Mouse (Mus musculus) lung, postnatal 14 days (tissue): ENCODE measurements at regions not wholly inside any gene's neighbourhood (a gene's known extent, or its start where the extent isn't known, plus 50 kb on each side); places are given as distances from the start of the nearest gene placed in this dataset.
A peak's percentile ranks its signal among the peaks of the same experiment; 100 is the strongest.

Experiments
- DNase-seq: peaks from one replicate; pipeline ENCODE4 v3.0.0; 2021

- DNase-seq = no peak
These were observed 556.2 kb downstream of the Epha4 start for GRCm38 (mm10) chr1:76958706-76959105.

GRCm38 (mm10) chr1:76972454-76972853 is 542.4 kb downstream of the Epha4 start:
- DNase-seq = no peak

- no peak for DNase-seq
These were observed 539.6 kb downstream of the Epha4 start for GRCm38 (mm10) chr1:76975077-76975945.

- no peak for DNase-seq
These were observed 534.3 kb downstream of the Epha4 start for GRCm38 (mm10) chr1:76980498-76981152.

- DNase-seq = no peak
These were observed 521.1 kb downstream of the Epha4 start for GRCm38 (mm10) chr1:76993776-76994175.

GRCm38 (mm10) chr1:77008001-77008400 is 506.9 kb downstream of the Epha4 start:
- DNase-seq = no peak

GRCm38 (mm10) chr1:77010608-77011214 is 504.2 kb downstream of the Epha4 start:
- no peak for DNase-seq

- DNase-seq = no peak
These were observed 487.2 kb downstream of the Epha4 start for GRCm38 (mm10) chr1:77027656-77028055.

- no peak for DNase-seq
These were observed 486.7 kb downstream of the Epha4 start for GRCm38 (mm10) chr1:77028216-77028615.

- no peak for DNase-seq
These were observed 485.8 kb downstream of the Epha4 start for GRCm38 (mm10) chr1:77029091-77029490.

- DNase-seq = peak; percentile 56
These were observed 470.9 kb downstream of the Epha4 start for GRCm38 (mm10) chr1:77043749-77044564.

- DNase-seq = no peak
These were observed 466.0 kb downstream of the Epha4 start for GRCm38 (mm10) chr1:77048720-77049406.

- no peak for DNase-seq
These were observed 463.6 kb downstream of the Epha4 start for GRCm38 (mm10) chr1:77051239-77051638.

GRCm38 (mm10) chr1:77053837-77054540 is 460.9 kb downstream of the Epha4 start:
- DNase-seq = no peak

GRCm38 (mm10) chr1:77062468-77062867 is 452.4 kb downstream of the Epha4 start:
- DNase-seq = no peak

GRCm38 (mm10) chr1:77073071-77073470 is 441.8 kb downstream of the Epha4 start:
- no peak for DNase-seq

GRCm38 (mm10) chr1:77074926-77075885 is 439.7 kb downstream of the Epha4 start:
- no peak for DNase-seq

GRCm38 (mm10) chr1:77080767-77081166 is 434.1 kb downstream of the Epha4 start:
- no peak for DNase-seq

- peak; percentile 46 for DNase-seq
These were observed 433.2 kb downstream of the Epha4 start for GRCm38 (mm10) chr1:77081660-77082059.

GRCm38 (mm10) chr1:77082410-77082809 is 432.5 kb downstream of the Epha4 start:
- no peak for DNase-seq
